Mouse (Mus musculus) c-Kit-positive CD71-positive TER-119-negative erythroid progenitor cells, embryonic 14.5 days (primary cell): Measurements from ENCODE around the gene Mlc1.

Source experiments
- DNase-seq: peaks from one replicate; pipeline ENCODE4 v3.0.0-alpha.2; 2013; ENCODE audit warnings: low read depth

The Mlc1 gene

GRCm38 (mm10) chr15:88978281-88979137, at the start of gene Mlc1:
Gene Mlc1, minus strand, starts transcription at chr15:88979007.
- DNase-seq, result no peak

GRCm38 (mm10) chr15:89020492-89020891, 41.7 kb upstream of the Mlc1 start:
- DNase-seq, result no peak

GRCm38 (mm10) chr15:89020085-89020484, 41.3 kb upstream of the Mlc1 start:
- no peak for DNase-seq

DNA sequence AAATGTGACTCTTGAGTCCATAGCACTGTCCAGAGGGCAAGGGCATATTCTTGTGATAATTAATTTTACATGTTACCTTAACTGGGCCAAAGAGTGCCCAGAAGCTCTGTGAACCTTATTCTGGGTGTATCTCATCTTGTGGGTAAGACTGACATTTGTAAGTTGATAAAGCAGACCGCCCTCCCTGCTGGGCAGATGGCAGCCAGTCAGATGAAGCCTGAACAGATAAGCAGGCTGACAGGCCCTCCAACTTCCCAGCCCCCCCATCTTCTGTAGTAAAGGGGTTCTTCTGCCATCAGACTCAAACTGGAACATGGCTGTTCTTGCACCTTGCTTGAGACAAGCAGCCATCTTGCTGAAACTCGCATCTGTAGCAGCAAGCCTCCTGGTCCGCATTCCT, 37.9 kb upstream of the Mlc1 start:
- no peak for DNase-seq

- DNase-seq, result no peak
These were observed 29.0 kb upstream of the Mlc1 start for GRCm38 (mm10) chr15:89007781-89008180.

DNA sequence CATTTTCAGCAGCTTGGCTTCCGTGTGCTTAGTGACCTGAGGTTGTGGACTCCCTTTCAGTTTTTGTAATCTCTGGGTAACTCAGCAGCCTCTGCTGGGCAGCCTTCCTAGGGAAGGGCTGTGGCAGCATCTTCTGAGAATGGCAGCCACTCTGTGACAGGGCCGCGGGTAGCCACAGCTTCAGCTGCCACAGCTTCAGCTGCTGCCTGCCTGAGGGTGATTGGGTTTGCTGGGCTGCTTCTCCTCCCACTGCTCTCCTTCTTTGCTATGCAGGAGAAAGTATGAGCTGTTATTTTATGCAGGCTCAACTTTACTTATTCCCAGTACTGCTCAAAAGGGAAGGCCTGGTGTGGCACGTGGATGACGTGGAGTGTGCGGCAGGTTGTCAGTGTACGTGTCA, 28.2 kb upstream of the Mlc1 start:
- DNase-seq, result no peak

DNA sequence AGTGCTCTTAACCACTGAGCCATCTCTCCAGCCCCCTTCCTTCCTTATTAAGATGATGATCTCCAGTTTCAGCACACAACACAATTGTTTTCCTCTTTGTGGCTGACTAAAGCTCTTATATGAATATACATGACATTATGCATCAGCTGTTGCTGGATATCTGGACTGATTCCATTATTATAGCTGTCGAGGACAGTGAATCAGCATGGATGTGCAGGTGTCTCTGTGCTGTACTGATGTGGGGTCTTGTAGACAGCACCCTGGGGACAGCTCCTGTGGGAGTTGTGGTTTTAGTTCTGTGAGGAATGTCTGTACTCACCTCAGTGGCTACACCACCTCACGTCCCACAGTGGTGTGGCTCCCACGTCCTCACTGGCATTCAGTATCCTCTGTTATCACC, 22.4 kb upstream of the Mlc1 start:
- DNase-seq, result no peak

- DNase-seq, result no peak
These were observed 21.6 kb upstream of the Mlc1 start for GRCm38 (mm10) chr15:89000367-89000766.

DNA sequence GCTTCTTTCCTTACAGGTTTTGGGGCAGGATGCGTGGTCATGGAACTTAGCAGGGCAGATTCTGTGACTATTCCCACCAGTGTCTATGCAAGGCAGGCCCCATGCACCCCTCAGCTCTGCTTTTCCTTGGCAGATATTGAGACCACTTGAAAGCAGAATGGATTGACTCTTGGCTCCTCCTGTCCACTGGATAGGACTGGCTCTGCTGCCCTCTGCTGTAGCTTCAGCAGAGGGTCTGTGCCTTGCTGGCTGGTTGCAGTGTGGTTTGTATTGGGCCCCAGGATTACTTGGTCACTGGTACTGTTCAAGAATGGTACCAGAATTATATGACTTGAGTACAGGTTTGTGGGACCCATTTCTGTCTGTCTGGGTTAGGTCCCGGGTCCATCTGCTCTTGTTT, 20.3 kb upstream of the Mlc1 start:
- DNase-seq, result no peak

GRCm38 (mm10) chr15:88998636-88999035, 19.8 kb upstream of the Mlc1 start:
- DNase-seq, result no peak

GRCm38 (mm10) chr15:88989236-88989635, 10.4 kb upstream of the Mlc1 start:
- no peak for DNase-seq

- no peak for DNase-seq
These were observed 3.8 kb upstream of the Mlc1 start, which contains the start of gene Mov10l1 for GRCm38 (mm10) chr15:88982534-88983079. Gene Mov10l1, plus strand, starts transcription at chr15:88982909.

- no peak for DNase-seq
These were observed 285 bp upstream of the Mlc1 start for GRCm38 (mm10) chr15:88979138-88979446.

GRCm38 (mm10) chr15:88972300-88972699, 6.5 kb downstream of the Mlc1 start:
- DNase-seq, result no peak

DNA sequence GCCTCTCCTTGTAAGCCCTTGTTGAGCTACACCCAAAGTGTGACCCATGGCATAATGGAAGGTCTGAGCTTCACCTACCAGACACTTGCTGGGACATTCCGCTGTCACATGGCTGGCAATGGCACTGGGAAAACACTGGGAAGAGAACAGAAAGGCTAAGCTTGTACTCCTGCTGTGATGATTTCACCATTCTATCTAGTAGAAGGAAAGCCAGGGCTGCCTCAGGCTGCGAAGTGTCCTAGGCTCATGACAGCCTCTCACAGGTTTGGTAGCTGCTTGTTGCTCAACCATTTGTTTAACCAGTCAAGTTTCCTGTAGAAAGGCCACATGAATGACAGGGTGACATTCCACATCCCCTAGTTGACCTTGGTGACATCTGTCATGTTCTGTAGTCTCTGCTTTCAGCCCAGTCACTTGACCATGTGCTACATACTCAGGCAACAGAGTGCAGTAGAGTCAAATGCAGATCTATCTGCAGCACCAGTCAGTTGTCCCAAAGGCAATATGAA, 14.7 kb downstream of the Mlc1 start:
- DNase-seq, result no peak

DNA sequence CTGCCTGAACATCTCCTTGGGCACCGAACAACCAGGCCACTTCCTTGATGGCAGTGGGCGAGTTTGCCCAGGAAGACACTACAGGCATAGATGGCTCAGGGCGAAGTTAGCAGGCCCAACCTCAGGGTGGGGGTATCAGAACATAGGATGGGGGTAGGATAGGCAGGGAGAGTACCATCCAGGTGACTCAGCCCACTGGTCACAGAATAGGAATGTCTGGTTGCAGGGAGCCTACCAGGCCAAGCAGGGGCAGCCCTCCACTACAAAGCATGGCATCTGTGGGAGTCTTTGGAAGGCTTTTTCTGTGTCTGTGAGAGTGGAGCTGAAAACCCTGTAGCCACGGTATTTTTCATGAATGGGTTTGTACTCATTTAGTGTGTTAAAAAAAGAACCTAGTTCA, 21.3 kb downstream of the Mlc1 start:
- no peak for DNase-seq

DNA sequence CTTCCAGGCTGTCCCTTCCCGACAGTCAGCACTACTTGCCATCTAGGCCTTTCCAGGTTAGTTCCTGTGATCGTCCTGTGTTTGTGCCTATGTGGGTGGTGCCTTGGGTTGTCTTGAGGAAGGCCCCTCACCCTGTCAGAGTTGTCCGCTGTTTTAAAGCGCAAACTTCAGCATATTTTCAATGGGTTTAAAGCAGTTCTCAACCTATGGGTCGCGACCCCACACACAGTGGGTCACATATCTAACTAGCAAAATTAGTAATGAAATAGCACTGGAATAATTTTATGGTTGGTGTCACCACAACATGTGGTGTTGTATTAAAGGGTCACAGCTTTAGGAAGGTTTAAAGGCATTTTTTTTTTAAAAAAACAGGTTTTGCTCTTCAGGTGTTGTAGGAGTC, 23.5 kb downstream of the Mlc1 start:
- no peak for DNase-seq

DNA sequence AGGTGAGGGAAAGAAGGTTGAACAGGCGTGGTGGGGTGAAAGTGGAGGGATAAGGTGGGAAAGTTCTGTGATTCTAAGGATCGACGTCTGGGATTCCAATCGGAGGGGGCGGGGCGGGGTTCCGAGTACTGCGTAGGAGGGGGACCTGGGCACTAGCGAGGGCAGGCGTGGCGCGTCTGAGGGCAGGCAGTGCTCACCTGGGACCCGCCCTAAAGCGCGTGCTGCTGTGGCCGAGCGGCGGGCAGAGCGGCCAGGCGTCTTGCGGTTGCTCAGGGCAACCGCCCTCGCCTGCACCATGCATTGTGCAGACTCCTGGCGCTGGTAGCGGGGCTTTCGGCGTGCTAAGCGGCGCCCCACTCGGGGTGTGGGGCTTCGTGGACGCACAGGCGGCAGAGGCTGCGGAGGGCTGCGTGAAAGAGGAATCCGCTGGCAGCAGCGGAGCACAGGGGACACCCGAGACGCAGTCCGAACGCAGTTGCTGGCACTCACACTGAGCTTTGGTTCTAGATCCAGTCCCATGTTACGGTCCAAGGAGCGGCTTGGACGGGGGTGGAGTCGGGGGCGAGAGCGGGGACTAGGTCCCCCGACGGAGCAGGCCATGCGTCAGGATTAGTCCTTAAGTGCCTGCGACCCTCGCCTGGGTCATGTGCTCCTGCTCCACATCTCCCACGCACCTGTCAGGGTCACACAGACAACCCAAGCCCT, 24.3 kb downstream of the Mlc1 start, which contains the start of gene Ttll8:
Gene Ttll8, minus strand, starts transcription at position 51 of the 705 bp plus-strand sequence.
- no peak for DNase-seq

DNA sequence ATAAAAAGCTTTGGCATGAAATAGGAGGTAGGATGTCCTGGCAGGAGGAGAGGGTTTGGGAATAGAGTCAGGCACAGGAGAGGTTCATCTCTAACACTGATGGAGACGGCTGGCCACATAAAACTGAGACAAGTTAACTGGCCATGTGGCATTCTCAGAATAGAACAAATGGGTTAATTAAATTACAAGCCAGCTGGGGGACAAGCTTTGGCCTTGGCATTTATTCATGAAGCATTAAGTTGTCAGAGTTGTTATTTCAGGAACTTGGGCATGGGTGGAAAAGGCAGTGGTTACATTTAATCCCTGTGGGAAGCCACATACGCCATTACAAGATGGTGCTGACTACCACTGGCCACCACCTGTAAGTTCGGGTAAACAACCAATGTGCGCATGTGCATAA, 27.6 kb downstream of the Mlc1 start:
- DNase-seq, result no peak

DNA sequence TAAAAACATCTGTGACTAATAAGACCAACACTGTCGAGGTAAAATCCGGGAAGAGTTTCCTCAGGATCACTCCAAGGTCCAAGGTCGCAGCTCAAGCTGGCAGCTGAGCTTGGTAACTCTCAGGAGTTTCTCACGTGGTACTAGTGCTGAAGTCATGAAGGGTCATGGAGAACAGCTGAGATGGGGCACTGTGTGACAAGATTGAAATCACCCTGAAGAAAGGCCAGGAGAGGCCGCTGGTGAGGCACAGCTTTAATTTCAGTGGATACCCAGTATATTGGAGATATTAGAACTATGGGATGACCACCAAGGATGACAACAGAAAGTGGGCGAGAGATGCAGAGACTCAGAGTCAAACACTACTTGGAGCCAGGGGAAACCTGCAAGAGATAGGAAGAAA, 32.0 kb downstream of the Mlc1 start:
- no peak for DNase-seq

DNA sequence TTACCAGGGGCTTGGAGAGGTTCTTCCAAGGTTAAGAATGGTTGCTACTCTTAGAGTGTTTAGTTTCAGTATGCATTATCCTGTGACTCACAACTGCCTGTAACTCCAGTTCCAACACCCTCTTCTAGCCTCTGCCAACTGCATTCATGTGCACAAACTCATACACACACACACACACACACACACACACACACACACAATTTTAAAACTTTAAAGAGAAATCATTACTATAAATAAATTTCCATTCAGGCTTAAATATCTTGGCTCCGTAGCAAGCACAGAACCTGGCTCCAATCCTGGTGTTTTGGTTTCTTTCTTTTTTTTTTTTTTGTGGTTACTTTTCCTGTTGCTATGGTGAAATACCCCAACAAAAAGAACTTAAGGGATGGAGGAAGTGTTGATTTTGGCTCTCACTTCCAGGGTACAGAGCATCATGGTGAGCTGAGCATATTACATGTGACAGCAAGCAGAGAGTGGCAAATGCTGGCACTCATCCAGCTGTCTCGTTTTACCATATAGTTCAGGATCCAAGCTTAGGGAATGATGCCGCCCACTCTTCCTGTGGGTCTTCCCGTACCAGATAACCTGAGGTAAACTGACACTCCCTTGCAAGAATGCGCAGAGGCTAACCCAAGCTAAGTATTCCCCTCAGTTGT, 34.8 kb downstream of the Mlc1 start:
- DNase-seq, result no peak

DNA sequence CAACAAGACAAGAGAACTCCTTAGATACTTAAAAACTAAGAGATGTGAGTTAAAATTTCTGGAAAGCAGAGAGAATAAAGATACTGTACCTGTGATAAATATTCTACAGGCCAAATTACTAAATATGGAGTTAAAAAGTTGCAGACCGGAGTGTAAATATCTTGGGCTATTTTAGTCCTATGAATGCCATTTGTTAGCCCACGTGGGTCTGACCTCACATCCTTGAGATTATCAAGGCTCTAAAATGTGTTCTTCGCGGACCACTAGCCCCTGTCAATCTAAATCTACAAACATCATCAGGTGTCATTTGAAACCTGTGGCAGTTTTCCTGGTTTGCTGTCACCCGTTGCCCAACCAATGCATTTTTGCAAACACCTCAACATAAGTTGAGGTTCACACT, 36.0 kb downstream of the Mlc1 start:
- no peak for DNase-seq

- DNase-seq, result no peak
These were observed 41.5 kb downstream of the Mlc1 start for GRCm38 (mm10) chr15:88937291-88937650.
